Mouse (Mus musculus): ENCODE data around the gene F3.

Gene F3

GRCm38 (mm10) chr3:121722971-121723844 is at the start of gene F3:
TSS of gene F3 (plus strand) at chr3:121723537.
- DNase-seq: peak; percentile 99

GRCm38 (mm10) chr3:121678935-121679334 is 44.4 kb upstream of the F3 start:
- peak; percentile 37 for DNase-seq

GRCm38 (mm10) chr3:121679443-121679842 is 43.9 kb upstream of the F3 start:
- DNase-seq: no peak

- no peak for DNase-seq
These were observed 43.1 kb upstream of the F3 start for GRCm38 (mm10) chr3:121680187-121680586.

- peak; percentile 79 for DNase-seq
These were observed 40.6 kb upstream of the F3 start for GRCm38 (mm10) chr3:121682439-121683411.

- DNase-seq: peak; percentile 76
These were observed 38.8 kb upstream of the F3 start for GRCm38 (mm10) chr3:121684552-121684951.

GRCm38 (mm10) chr3:121684963-121685362 is 38.4 kb upstream of the F3 start:
- no peak for DNase-seq

- peak; percentile 53 for DNase-seq
These were observed 37.4 kb upstream of the F3 start for GRCm38 (mm10) chr3:121685985-121686384.

- peak; percentile 78 for DNase-seq
These were observed 36.9 kb upstream of the F3 start for GRCm38 (mm10) chr3:121686408-121686911.

- DNase-seq: peak; percentile 42
These were observed 35.6 kb upstream of the F3 start for GRCm38 (mm10) chr3:121687741-121688140.

GRCm38 (mm10) chr3:121689029-121689428 is 34.3 kb upstream of the F3 start:
- DNase-seq: peak; percentile 66

GRCm38 (mm10) chr3:121689697-121690096 is 33.6 kb upstream of the F3 start:
- peak; percentile 61 for DNase-seq

- peak; percentile 89 for DNase-seq
These were observed 30.2 kb upstream of the F3 start for GRCm38 (mm10) chr3:121693001-121693730.

- no peak for DNase-seq
These were observed 29.6 kb upstream of the F3 start for GRCm38 (mm10) chr3:121693746-121694145.

- peak; percentile 92 for DNase-seq
These were observed 26.2 kb upstream of the F3 start for GRCm38 (mm10) chr3:121697169-121697568.

- peak; percentile 80 for DNase-seq
These were observed 23.9 kb upstream of the F3 start for GRCm38 (mm10) chr3:121699401-121699800.

GRCm38 (mm10) chr3:121699849-121700248 is 23.5 kb upstream of the F3 start:
- peak; percentile 50 for DNase-seq

- peak; percentile 64 for DNase-seq
These were observed 22.9 kb upstream of the F3 start for GRCm38 (mm10) chr3:121700364-121700952.

GRCm38 (mm10) chr3:121703155-121703879 is 20.0 kb upstream of the F3 start:
- peak; percentile 83 for DNase-seq

GRCm38 (mm10) chr3:121703880-121704243 is 19.5 kb upstream of the F3 start:
- DNase-seq: peak; percentile 10

- DNase-seq: peak; percentile 65
These were observed 17.2 kb upstream of the F3 start for GRCm38 (mm10) chr3:121706087-121706486.
